Mouse (Mus musculus): ENCODE results near the gene Hacd1. TPM values are rescaled to one million over a fixed set of nuclear protein-coding genes. Genes with fewer than 3 reads are reported as not detected.

Gene Hacd1
- 3.3 and 4.5 TPM in 2 replicates for total RNA-seq (2023)

GRCm38 (mm10) chr2:14055566-14056331 is at the start of gene Hacd1:
TSS of gene Hacd1 (minus strand) at chr2:14056135.

DNA sequence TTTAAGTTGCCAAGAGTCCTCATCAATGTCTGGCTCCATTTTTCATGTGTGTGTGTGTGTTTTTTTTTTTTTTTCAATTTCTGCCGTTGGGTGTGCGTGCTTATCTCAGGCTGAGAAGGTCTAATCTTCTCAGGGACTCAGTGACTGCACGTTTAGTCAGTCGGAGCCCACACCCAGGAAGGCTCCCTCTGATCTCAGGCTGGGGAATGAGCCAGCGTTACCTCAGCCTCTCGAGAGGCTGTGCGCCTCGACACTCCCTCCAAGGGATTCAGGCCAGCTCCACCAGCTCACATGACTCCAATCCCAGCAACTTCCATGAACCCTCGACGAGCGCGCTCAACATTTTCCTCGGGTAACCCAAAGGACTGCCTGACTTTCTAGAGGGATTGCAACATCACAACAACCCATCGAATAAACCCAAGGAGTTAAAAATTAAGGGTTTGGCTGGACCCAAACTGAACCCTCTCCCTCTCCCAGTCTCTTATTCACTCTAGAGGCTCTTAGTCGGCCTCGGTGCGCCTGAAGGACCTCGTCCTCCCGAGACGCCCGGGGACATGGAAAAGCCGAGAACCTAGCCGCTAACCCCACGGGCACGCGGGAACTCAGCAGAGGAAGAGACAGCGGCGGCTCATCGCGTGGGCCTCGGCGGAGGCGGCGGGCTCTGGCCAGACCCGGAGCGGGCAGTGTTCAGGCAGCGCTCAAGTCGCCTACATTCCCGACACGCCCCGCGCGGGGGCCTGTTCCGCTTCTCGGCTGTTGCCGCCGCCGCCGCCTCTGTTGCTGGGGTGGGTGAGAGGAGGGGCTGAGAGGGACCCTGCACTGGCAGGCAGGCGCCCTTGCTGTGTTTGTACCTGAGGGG is 17.7 kb upstream of the Hacd1 start, which contains the start of gene Stam:
TSS of gene Stam (plus strand) at position 737 of the 859 bp plus-strand sequence.

Other genes with a start within 250 kb of the Hacd1 start
- gene Stam, start 18.0 kb upstream of the Hacd1 start, total RNA-seq (2023): 26.1 and 29.5 TPM in 2 replicates
- 0.11 TPM in 1 of 2 replicates, not detected in the other for gene Tmem236, start 118.4 kb upstream of the Hacd1 start, total RNA-seq (2023)
- gene Mrc1, start 173.3 kb upstream of the Hacd1 start, total RNA-seq (2023): 3.4 and 5.6 TPM in 2 replicates

Data from neutrophil, adult 65 days (primary cell).